Mouse (Mus musculus): ENCODE measurements around the gene Olfr829. TPM values are rescaled to one million over a fixed set of nuclear protein-coding genes. Genes with fewer than 3 reads are reported as not detected.

The Olfr829 gene
- not detected for polyA plus RNA-seq (2014; fragmentation: Illumina TruSeq; extraction: RNeasy Lipid Tissue Mini Kit (QIAGEN cat#74804); ENCODE audit: low read depth, low replicate concordance)

DNA sequence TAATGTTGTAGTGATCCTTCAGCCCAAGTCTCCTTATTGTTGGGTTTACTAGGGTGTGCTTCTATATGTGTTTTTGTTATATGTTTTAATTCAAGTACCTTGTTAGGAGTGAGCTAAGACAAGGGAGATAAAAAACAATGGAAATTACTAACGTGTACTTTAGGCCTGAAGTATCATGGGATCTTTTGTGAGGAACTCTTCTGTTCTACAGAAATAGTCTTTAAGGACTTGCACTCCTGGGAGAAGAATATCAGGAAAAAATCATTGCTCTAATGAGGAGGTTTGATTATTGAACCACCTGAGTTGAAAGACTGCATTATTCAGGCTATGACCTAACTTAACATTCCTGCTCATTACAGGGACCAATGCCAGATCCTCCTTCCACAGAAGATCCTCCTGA, at the start of gene Olfr829:
TSS of gene Olfr829 (plus strand) at position 301 of the 400 bp plus-strand sequence.

DNA sequence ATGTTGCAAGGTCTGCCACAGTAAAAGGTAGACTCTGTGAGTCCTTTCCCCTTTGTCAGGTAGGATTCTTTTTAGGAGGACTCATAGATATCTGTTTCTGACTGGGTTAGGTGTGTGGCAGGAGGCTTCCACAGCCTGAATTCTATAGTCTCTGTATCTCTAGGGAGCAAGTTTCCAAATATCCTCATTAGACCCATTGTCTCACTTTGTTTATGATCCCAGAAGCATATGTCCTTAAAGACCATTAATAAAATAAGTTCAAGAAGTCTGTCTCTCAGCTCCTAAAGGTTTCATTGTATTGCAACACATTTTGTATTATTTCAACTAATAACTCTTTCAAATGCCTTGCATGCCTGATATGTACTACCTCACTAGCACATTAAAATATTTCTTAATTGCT, 35.3 kb upstream of the Olfr829 start, which contains the start of gene Olfr828:
TSS of gene Olfr828 (minus strand) at position 101 of the 400 bp plus-strand sequence.

DNA sequence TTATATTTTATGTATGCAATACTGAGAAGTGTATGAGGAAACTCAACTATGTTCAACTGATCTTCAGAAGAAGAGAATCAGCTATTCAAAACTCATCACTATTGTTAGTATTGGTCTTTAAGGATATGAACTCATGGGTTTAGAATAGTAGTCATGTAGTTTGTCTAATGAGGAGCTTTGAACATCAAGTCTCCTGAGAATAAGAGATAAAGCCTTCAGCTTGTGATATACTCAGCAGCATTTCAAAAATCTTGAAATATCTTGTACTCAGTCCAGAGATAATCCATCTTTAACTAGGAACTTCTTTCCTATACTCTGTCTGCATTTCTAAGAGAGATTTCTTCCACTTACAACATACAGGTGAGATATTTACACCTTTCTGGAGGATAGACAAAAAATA, 19.7 kb downstream of the Olfr829 start, which contains the start of gene Olfr830:
TSS of gene Olfr830 (plus strand) at position 301 of the 400 bp plus-strand sequence.

Other genes with a start within 250 kb of the Olfr829 start
- 0.74 TPM for gene Muc16, start 180.4 kb upstream of the Olfr829 start, polyA plus RNA-seq (2014; fragmentation: Illumina TruSeq; extraction: RNeasy Lipid Tissue Mini Kit (QIAGEN cat#74804); ENCODE audit: low read depth, low replicate concordance)
- not detected for gene Olfr24, start 90.9 kb upstream of the Olfr829 start, polyA plus RNA-seq (2014; fragmentation: Illumina TruSeq; extraction: RNeasy Lipid Tissue Mini Kit (QIAGEN cat#74804); ENCODE audit: low read depth, low replicate concordance)
- not detected for gene Olfr828, start 35.4 kb upstream of the Olfr829 start, polyA plus RNA-seq (2014; fragmentation: Illumina TruSeq; extraction: RNeasy Lipid Tissue Mini Kit (QIAGEN cat#74804); ENCODE audit: low read depth, low replicate concordance)
- gene Olfr830, start 19.8 kb downstream of the Olfr829 start, polyA plus RNA-seq (2014; fragmentation: Illumina TruSeq; extraction: RNeasy Lipid Tissue Mini Kit (QIAGEN cat#74804); ENCODE audit: low read depth, low replicate concordance), result not detected
- not detected for gene Olfr832, start 82.2 kb downstream of the Olfr829 start, polyA plus RNA-seq (2014; fragmentation: Illumina TruSeq; extraction: RNeasy Lipid Tissue Mini Kit (QIAGEN cat#74804); ENCODE audit: low read depth, low replicate concordance)
- gene Olfr834, start 133.1 kb downstream of the Olfr829 start, polyA plus RNA-seq (2014; fragmentation: Illumina TruSeq; extraction: RNeasy Lipid Tissue Mini Kit (QIAGEN cat#74804); ENCODE audit: low read depth, low replicate concordance), result not detected
- gene Olfr835, start 177.8 kb downstream of the Olfr829 start, polyA plus RNA-seq (2014; fragmentation: Illumina TruSeq; extraction: RNeasy Lipid Tissue Mini Kit (QIAGEN cat#74804); ENCODE audit: low read depth, low replicate concordance), result not detected